Mouse (Mus musculus) cerebellum, adult 2 months (tissue): ENCODE measurements around the gene Mylpf. TPM values are rescaled to one million over a fixed set of nuclear protein-coding genes. Genes with fewer than 3 reads are reported as not detected.
A peak's percentile ranks its signal among the peaks of the same experiment; 100 is the strongest.

Experiments used
- DNase-seq, 2 experiments: peaks; one replicate each; pipeline ENCODE4 v3.0.0; 2021
- H3K27ac ChIP-seq: fragments of 200-500 bp; 2 replicates; pipeline ENCODE4 v1.5.1; 2012; ENCODE audit warnings: low read length, control low read depth, inconsistent platforms; ENCODE audit not compliant: insufficient read depth
- H3K27me3 ChIP-seq: fragments of 200-500 bp; 2 replicates; pipeline ENCODE4 v1.6.1; 2012; ENCODE audit warnings: inconsistent platforms, mild to moderate bottlenecking, low read length, moderate library complexity; ENCODE audit not compliant: control insufficient read depth, insufficient read depth
- H3K4me1 ChIP-seq: fragments of 200-500 bp; 2 replicates; pipeline ENCODE4 v1.6.1; 2011; ENCODE audit warnings: low read length; ENCODE audit not compliant: control insufficient read depth, insufficient read depth
- H3K4me3 ChIP-seq: fragments of 200-500 bp; replicated peaks from 2 replicates; pipeline ENCODE3; 2011; ENCODE audit warnings: mild to moderate bottlenecking, low read depth, low read length, control low read depth; ENCODE audit not compliant: insufficient read depth
- CTCF ChIP-seq: fragments of 200-500 bp; IDR thresholded peaks from 2 replicates; pipeline ENCODE4 v1.5.1; 2011; ENCODE audit warnings: low read depth, mild to moderate bottlenecking, control low read depth, low read length, moderate library complexity, borderline replicate concordance; ENCODE audit not compliant: insufficient read depth
- POLR2A ChIP-seq: fragments of 200-500 bp; IDR thresholded peaks from 2 replicates; pipeline ENCODE4 v1.6.1; 2011; ENCODE audit warnings: low read length, control low read depth, borderline replicate concordance; ENCODE audit not compliant: insufficient read depth
- WGBS: fragments of 180-500 bp; shearing (Covaris S2); methylation state at CpG from one replicate; pipeline ENCODE4 v1.1.7; 2018; 5-methylcytosine and 5-hydroxymethylcytosine counted together
- polyA plus RNA-seq: library from polyadenylated mRNA; depleted of rRNA; stranded (reverse); fragments of >200 nt; gene quantifications from 2 replicates; pipeline ENCODE4 v1.2.3, GENCODE M21; 2012

Gene Mylpf
- polyA plus RNA-seq, 1 experiment, result 3.0 TPM

GRCm38 (mm10) chr7:127194011-127194632 lies 14.6 kb upstream of the Mylpf start:
- no peak overlapping the region for H3K4me3 ChIP-seq
- TF ChIP-seq CTCF (no peak), POLR2A (no peak)

GRCm38 (mm10) chr7:127194633-127195029 lies 14.1 kb upstream of the Mylpf start:
- no peaks in the 10 kb centered on the region for H3K27me3 ChIP-seq
- TF ChIP-seq CTCF, result no peak
- TF ChIP-seq POLR2A, result no peak
- H3K4me3 ChIP-seq, result peak overlapping the region; percentile 83
- no peak overlapping the region for H3K27ac ChIP-seq
- H3K4me1 ChIP-seq, result peaks cover 14% of the 10 kb centered on the region
- WGBS, result 80% methylated on average over 7 of the region's 7 CpGs
- DNase-seq, result peak in 1 of 2 experiments; percentile 23

More at GRCm38 (mm10) chr7:127194011-127194632, 14.6 kb upstream of the Mylpf start:
- Histone ChIP-seq H3K27ac (no peak overlapping the region), H3K4me1 (peaks cover 14% of the 10 kb centered on the region), H3K27me3 (no peaks in the 10 kb centered on the region)
- DNase-seq, result no peak
- 86% methylated on average over 17 of the region's 17 CpGs for WGBS

GRCm38 (mm10) chr7:127195544-127196295 lies 13.0 kb upstream of the Mylpf start, which contains the start of gene Cd2bp2:
Gene Cd2bp2, minus strand, starts transcription at chr7:127196050.
- WGBS, result under 1% methylated on average over 51 of the region's 51 CpGs

GRCm38 (mm10) chr7:127196484-127196883 lies 12.2 kb upstream of the Mylpf start:
- 48% methylated on average over 11 of the region's 11 CpGs for WGBS
- peak overlapping the region; percentile 53; the same call in 1 of the 2 replicates for H3K27ac ChIP-seq
- no peak for TF ChIP-seq POLR2A
- TF ChIP-seq CTCF, result no peak

More at GRCm38 (mm10) chr7:127195544-127196295, 13.0 kb upstream of the Mylpf start, which contains the start of gene Cd2bp2:
- Histone ChIP-seq H3K27me3 (no peaks in the 10 kb centered on the region), H3K4me1 (peaks cover 14% of the 10 kb centered on the region), H3K4me3 (peak within 1 kb of the TSS; percentile 83), H3K27ac (peak within 1 kb of the TSS; percentile 53)
- no peak for TF ChIP-seq CTCF
- peak; percentile 45; the same call in 1 of the 2 replicates for TF ChIP-seq POLR2A
- DNase-seq, result peak; percentile 96 to 99

GRCm38 (mm10) chr7:127206606-127207005 lies 2.1 kb upstream of the Mylpf start:
- DNase-seq, result no peak
- Histone ChIP-seq H3K27ac (no peak overlapping the region), H3K4me3 (peak overlapping the region; percentile 75), H3K4me1 (peaks cover 8% of the 10 kb centered on the region; the same call in 1 of the 2 replicates), H3K27me3 (no peaks in the 10 kb centered on the region)
- WGBS, result 15% methylated on average over 2 of the region's 2 CpGs
- no peak for TF ChIP-seq CTCF
- TF ChIP-seq POLR2A, result no peak

More at GRCm38 (mm10) chr7:127196484-127196883, 12.2 kb upstream of the Mylpf start:
- Histone ChIP-seq H3K4me1 (peaks cover 14% of the 10 kb centered on the region), H3K27me3 (no peaks in the 10 kb centered on the region), H3K4me3 (peak overlapping the region; percentile 82)
- DNase-seq, result peak in 1 of 2 experiments; percentile 27

- 0 out of 2 replicates have a peak overlapping the region, but pooled peaks have one; percentile 6 for H3K27ac ChIP-seq
- DNase-seq, result peak in 1 of 2 experiments; percentile 56
- WGBS, result under 1% methylated on average over 53 of the region's 53 CpGs
- H3K4me1 ChIP-seq, result peaks cover 8% of the 10 kb centered on the region; the same call in 1 of the 2 replicates
- peak overlapping the region; percentile 75 for H3K4me3 ChIP-seq
- TF ChIP-seq CTCF (no peak), POLR2A (no peak)
- no peaks in the 10 kb centered on the region for H3K27me3 ChIP-seq
Observed at GRCm38 (mm10) chr7:127207374-127208294, 1.1 kb upstream of the Mylpf start.

- under 1% methylated on average over 35 of the region's 44 CpGs for WGBS
- peak in 1 of 2 experiments; percentile 64 for DNase-seq
Observed at GRCm38 (mm10) chr7:127208295-127208552, 466 bp upstream of the Mylpf start, which contains the start of gene Tbc1d10b. Gene Tbc1d10b, minus strand, starts transcription at chr7:127208468.

More at GRCm38 (mm10) chr7:127208295-127208552, 466 bp upstream of the Mylpf start, which contains the start of gene Tbc1d10b:
- H3K27me3 ChIP-seq, result no peaks in the 10 kb centered on the region
- H3K27ac ChIP-seq, result peak within 1 kb of the TSS; percentile 70; the same call in 1 of the 2 replicates
- peak within 1 kb of the TSS; percentile 75 for H3K4me3 ChIP-seq
- TF ChIP-seq CTCF (no peak), POLR2A (no peak)
- peaks cover 8% of the 10 kb centered on the region; the same call in 1 of the 2 replicates for H3K4me1 ChIP-seq
